Mouse (Mus musculus): Measurements from ENCODE around the gene Asb18.

DNA sequence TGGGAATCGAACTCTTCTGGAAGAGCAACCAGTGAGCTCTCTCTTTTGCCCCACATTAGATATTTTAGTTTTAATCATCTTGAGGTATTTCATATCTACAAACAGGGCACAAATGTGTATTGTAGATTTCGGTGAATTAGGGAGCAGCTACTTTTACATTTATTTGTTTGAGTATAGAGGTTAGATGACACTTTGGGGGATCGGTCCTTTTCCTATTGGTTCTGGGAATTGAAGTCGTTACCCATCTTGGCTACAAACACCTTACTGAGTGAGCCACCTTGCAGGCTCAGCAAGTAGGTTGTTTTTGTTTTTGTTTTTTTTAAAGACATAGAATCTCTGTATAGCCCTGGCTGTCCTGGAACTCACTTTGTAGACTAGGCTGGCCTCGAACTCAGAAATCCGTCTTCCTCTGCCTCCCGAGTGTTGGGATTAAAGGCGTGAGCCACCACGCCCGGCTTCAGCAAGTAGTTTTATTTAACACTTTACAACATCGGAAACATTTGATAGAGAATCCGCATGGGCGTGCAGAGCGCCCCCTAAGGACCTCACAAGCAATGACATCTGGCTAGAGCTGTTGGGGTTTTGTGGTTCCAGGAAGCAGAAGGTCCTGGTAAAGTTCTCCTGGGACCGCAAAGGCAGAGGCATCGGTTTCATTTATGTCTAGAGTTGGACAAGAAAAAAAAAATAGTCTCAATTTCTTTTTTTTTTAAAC lies 75.4 kb downstream of the Asb18 start:
- peak; percentile 60 for TF ChIP-seq CTCF (IDR thresholded peaks at IDR 0.05)
- TF ChIP-seq POLR2A (IDR thresholded peaks at IDR 0.05; ENCODE audit: insufficient read depth, low read depth, low read length), result no peak

Measured in heart, adult 2 months (tissue).